Mouse (Mus musculus) fibroblast of lung, adult 2 months (primary cell): ENCODE results near the gene Mycbpap.

Source experiments
- DNase-seq: peaks from one replicate; pipeline ENCODE4 v3.0.0-alpha.2; 2011; ENCODE audit warnings: low read depth

Gene Mycbpap

DNA sequence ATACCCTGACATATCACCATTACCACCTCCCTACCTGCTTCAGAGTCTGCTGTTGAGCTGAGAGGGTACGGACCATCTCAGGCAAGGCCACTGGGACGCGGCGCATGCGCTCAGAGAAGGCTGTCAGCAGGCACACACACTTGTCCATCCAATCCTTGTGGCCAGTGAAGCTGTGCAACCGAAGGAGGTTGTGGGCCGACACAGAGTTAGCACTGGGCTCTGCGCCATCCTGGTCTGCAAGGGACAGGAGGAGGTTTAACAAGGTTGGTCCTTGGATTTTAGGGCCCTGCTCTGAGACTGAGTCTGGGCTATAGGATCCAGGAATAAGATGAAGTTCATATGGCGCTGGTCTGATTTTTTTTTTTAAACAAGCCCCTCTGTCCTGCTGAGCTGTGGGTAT is 41.2 kb downstream of the Mycbpap start:
- DNase-seq: no peak

- DNase-seq: no peak
Measured at GRCm38 (mm10) chr11:94477651-94478050, 43.9 kb downstream of the Mycbpap start.

GRCm38 (mm10) chr11:94475722-94476121 is 45.8 kb downstream of the Mycbpap start:
- no peak for DNase-seq

- no peak for DNase-seq
Measured at GRCm38 (mm10) chr11:94474544-94474910, 47.0 kb downstream of the Mycbpap start.

DNA sequence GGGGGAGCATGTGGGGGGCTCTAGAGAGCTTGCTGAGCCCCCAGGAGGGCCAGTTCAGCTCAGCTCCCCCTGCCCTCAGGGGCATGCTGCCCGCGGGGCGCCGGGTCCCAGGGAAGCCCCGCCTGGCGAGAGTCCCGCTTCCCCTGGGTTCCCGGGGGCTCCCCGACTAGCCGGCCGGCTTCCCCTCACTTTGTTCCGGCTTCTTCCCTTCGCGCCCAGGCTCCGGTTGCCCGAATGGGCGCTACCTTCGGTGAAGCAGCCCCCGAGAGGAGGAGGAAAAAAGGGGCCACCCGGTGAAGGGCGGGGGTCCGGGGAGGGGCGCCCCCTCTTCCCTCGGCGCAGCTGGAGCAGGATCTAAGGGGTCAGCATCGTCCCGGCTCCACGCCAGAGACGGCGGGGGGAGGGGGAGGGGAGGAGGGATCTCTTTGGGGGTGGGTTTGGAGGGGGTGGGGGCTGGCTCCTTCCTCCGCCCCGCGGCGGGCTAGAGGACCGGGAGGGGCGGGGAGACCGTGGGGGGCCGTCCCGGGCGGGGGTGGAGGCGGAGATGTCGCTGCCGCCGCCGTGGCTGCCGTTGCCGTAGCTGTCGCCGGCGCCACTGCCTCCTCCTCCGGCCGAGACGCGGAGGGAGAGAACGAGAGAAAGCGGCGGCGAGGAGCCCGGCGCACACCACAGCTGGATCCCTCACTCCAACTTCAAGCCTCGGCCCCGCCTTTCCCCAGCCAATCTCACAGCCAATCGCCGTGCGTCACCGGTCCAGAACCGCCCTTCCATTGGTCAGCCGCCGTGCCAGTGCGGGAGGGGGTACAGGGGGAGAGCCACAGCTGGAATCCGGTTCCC is 47.6 kb downstream of the Mycbpap start, which contains the start of gene Cacna1g:
Cacna1g (minus strand) TSS at position 492 of the 837 bp plus-strand sequence.
- DNase-seq: peak; percentile 56

DNA sequence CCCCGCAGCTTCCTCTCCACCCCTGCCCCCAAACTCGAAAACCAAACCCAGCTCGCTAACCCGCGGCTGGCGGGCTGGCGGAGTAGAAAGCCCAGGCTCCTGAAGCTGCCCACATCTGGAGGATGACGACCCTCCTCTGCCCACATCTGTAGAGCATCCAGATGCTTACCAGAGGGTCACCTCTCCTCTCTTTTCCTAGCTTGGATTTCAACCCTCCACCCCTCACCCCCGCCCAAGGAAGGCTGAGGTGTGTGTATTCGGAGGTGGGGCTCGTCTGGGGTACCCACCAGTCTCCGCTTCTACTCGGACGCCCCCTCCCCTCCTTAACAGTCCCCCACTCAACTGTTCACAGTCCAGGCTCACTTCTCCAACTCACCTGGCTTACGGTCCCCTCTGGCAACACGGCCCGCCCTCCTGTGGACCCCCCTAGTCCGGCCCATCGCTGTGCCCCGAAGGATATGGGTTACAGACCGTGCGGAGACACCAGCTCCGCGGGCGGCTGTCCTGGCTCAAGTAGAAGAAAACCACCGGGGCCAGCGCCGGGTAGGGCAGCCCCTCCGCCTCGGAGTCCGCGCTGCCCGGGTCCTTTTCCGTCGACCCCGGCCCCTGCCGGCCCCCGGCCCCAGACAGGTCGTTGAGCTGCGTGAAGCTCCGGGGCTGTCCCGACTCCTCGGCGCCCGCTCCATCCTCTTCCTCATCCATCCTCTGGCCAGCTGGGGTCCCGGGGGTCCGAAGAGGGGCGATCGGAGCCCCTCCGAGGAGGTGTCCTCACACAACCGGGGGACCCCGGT is 48.4 kb downstream of the Mycbpap start:
- DNase-seq: no peak

DNA sequence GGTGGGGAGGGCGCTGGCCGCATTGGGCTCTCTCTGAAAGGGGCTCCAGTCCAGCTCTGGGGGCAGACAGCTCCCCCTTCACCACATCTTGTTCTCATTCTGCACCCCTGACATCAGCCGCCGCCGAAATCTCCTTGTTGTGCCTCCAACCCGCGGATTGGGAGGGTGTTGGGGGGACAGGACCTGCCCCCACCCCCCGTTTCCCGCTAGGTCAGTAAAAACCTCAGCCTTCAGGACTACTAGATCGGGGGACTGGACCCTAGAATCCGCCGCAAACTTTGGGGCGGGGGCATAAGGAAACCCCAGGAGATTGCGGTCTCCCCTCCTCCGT is 49.0 kb downstream of the Mycbpap start:
- DNase-seq: no peak

GRCm38 (mm10) chr11:94471740-94472584 is 49.6 kb downstream of the Mycbpap start:
- DNase-seq: no peak

DNA sequence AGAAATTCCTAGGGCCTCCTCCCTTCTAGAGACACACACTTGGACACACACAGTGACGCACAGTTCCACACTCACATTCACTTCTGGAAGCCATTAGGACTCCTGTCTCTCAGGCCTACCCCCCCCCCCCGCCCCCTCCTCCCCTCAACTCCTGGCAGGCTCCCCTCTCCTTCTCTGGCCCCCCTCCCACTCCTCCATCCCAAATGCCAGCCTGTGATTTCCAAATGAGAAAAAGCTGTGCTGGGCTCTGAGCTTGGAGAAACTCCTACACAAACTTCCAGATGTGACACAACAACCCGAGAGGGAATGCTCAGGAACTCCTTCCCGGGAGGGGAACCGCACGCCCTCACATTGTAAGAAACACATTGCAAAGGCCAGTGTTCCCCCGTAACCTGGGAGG is 51.2 kb downstream of the Mycbpap start:
- no peak for DNase-seq

DNA sequence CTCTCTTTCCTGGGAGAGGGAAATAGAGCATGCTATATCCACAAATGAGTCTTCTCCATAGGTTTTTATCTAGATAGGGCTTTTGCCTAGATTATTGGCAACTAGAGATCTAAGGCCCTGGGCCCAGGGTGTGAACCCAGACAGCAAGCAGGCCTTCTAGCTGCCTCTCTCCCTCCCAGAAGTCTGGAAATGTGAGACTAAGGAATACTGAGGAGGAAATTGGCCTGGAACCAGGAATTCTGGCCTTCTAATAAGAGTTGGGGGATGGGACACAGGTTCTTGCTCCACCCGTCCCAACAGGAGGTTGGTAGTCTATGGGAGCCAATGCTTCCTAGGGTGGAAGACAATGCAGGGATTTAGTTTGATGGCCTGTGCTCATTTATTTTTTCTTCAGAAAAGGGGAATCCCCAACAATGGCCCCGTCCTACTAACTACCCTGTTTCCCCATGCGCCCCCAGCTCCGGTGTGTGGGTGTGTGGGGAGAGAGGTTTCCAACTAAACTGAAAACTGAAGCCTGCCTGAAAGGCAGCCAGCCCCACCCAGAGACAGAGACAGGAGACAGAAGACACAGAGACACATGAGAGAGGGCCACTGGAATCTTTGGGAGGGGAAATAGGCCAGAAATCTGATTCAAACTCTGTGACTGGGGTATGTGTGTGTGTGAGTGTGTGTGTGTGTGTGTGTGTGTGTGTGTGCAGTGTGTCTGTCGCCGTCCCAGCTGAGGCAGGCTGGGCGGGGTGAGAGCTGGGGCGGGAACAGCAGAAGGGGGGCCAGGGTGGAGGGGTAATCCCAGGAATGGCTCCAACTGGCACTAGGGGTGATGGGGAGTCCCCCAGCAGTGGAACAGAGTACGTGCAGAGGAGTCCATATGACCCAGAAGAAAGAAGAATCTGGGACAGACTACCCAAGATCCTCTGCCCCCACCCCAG is 52.1 kb downstream of the Mycbpap start:
- no peak for DNase-seq

GRCm38 (mm10) chr11:94468582-94469064 is 52.9 kb downstream of the Mycbpap start:
- DNase-seq: no peak

- DNase-seq: no peak
Measured at GRCm38 (mm10) chr11:94466333-94466855, 55.1 kb downstream of the Mycbpap start.

DNA sequence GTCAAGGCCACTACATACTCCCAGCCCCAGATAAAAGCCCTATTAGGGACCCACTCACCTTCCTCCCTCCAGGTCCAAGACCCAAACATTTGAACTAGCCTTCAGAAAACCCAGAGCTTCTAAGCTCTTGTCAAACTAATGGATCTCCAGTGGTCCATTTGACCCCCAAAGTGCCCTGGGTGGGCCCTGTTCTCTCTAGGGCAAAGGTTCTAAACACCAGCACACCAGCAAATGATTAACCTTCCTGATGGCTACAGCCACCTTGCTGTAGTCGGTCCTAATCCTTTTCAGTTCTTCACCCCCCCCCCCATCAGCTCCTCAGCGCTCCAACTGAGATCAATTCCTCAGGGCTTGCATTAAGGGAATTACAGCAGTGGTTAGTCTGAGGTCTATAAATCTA is 57.4 kb downstream of the Mycbpap start:
- DNase-seq: no peak

- no peak for DNase-seq
Measured at GRCm38 (mm10) chr11:94461856-94462255, 59.7 kb downstream of the Mycbpap start.

DNA sequence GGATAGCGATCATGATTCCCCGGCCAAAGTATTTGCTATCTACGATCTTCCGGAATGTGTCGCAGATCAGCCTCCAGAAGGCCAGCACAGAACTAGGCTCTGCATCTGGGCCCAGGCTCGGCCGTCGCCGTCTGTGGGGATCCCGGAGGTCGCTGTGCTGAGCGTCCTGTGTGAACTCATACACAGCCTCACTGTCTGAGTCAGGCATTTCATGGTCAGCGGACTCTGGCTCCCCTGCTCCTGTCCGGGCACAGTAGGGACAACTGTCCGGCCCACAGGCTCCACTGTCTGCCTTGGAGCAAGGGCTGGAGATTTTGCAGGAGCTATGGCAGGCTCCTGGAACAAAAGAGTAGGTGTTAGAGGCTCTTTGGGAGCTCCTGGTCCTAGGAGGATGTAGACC is 64.5 kb downstream of the Mycbpap start:
- no peak for DNase-seq

DNA sequence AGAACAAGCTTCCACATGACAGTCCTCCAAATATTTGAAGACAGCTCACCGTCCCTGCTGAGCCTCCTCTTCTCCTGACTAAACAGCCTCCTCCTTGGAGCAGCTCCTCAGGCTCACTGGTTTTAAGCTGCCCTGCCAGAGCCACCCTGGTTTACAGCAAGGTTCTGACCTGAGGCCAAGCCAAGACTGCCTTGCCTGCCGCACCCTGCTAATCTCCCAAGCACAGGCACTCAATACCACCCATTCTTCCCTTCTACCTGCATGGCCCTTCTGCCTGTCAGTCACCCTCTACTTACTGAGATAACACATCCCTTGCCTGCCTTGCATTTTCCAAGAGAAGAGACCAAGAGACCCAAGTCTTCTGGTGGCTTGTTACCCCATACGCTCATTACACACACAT is 65.2 kb downstream of the Mycbpap start:
- no peak for DNase-seq

DNA sequence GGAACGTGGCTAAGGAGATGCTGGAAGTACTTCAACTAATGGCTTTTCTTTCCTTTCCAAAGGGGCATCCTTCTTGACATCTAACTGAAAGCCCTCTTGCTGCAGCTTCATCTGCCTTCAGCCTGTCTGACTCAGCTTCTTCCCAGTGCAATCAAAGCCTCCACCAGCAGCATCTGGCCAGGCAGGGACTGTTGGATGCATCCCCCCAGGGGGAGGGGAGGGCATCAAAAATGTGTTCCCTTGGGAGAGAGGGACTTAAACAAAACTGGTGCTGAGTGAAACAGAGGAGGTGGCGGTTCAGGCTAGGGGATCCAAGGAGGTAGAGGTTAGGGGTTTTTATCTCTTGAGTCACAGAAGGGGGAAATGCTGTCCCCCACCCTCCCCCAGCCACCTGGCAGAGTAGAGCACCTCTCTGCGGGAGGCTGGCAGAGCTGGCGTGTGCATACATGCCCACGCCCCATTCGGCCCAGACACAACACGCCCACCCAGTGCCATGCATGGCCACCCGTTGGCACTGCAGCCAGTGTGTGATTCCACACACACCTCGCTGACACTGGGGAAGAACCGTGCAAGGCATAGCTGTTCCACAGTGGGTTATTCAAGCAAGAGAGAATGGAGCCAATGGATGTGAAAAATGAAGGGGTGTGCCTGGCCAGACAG is 66.3 kb downstream of the Mycbpap start:
- no peak for DNase-seq

DNA sequence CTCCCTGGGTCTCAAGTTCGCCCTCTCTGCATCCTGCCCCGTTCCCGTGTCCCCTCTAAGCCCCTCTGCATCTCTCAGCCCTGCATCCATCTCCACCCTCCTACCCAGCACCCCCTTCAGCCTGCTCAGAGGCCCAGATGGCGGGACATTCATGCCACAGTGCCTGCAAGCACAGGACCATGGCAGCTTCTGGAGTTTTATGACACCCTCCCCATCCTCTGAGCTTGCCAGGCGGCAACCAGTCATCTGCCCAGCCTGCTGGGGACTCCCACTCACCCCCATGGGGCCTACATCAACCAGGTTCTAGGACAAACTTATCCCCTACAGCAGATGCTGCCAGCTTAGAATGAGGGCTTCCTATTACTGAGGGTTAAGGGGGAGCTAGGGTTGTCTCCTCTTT is 66.8 kb downstream of the Mycbpap start:
- no peak for DNase-seq
